Mouse (Mus musculus) small intestine, adult 2 months (tissue): Measurements from ENCODE around the gene Fscn1.

Experiments used
- CTCF ChIP-seq: fragments of 200-500 bp; IDR thresholded peaks from 2 replicates; pipeline ENCODE4 v1.5.1; 2012; ENCODE audit warnings: low read depth, mild to moderate bottlenecking, control low read depth, inconsistent platforms, low read length, moderate library complexity, mixed read lengths; ENCODE audit not compliant: insufficient replicate concordance, insufficient read length; ENCODE audit errors: extremely low read depth
- POLR2A ChIP-seq: fragments of 200-500 bp; IDR thresholded peaks from 2 replicates; pipeline ENCODE4 v1.6.1; 2012; ENCODE audit warnings: low read depth, mild to moderate bottlenecking, control low read depth, inconsistent platforms, low read length, moderate library complexity

- TF ChIP-seq POLR2A (no peak), CTCF (no peak)
Observed at GRCm38 (mm10) chr5:142923781-142924180, 36.4 kb upstream of the Fscn1 start.
